Mouse (Mus musculus): ENCODE data around the gene Gm21891. TPM values are rescaled to one million over a fixed set of nuclear protein-coding genes. Genes with fewer than 3 reads are reported as not detected.
"Not testable (repeated sequence)": the region's sequence is repeated elsewhere in the genome, so short reads cannot be mapped to it uniquely, and the experiment has no call there.

Gene Gm21891
- not detected in 2 replicates for total RNA-seq (2014; rRNA removed)
- not detected in 2 replicates for polyA plus RNA-seq (2015; fragmentation: Nextera tagmentation; extraction: Ambion mirVana)

GRCm38 (mm10) chrY:13133392-13133791, at the start of gene Gm21891:
TSS of gene Gm21891 (minus strand) at chrY:13133492.
- not testable (repeated sequence) for H3K9me3 ChIP-seq (ENCODE audit: low read length); H3K4me3 ChIP-seq (ENCODE audit: low read depth, low read length); DNase-seq (ENCODE audit: low spot score); H3K4me1 ChIP-seq (ENCODE audit: insufficient read depth, low read length); ATAC-seq (ENCODE audit: low FRiP score); H3K27ac ChIP-seq (ENCODE audit: low read depth, low read length); H3K9ac ChIP-seq (replicated peaks; ENCODE audit: low read length, poor library complexity, severe bottlenecking); H3K36me3 ChIP-seq (ENCODE audit: insufficient read depth, low read length); H3K4me2 ChIP-seq (ENCODE audit: low read depth, low read length, poor library complexity, severe bottlenecking); H3K27me3 ChIP-seq (ENCODE audit: insufficient read depth, low read length)
- WGBS, result no CpG with 5 or more reads among the region's 3 CpGs

GRCm38 (mm10) chrY:13161668-13162067, 28.4 kb upstream of the Gm21891 start, which contains the start of gene Gm21425:
TSS of gene Gm21425 (plus strand) at chrY:13161968.
- H3K36me3 ChIP-seq (ENCODE audit: insufficient read depth, low read length); H3K9ac ChIP-seq (replicated peaks; ENCODE audit: low read length, poor library complexity, severe bottlenecking); H3K27ac ChIP-seq (ENCODE audit: low read depth, low read length); ATAC-seq (ENCODE audit: low FRiP score); H3K4me1 ChIP-seq (ENCODE audit: insufficient read depth, low read length); H3K4me2 ChIP-seq (ENCODE audit: low read depth, low read length, poor library complexity, severe bottlenecking); DNase-seq (ENCODE audit: low spot score); H3K4me3 ChIP-seq (ENCODE audit: low read depth, low read length); H3K9me3 ChIP-seq (ENCODE audit: low read length); H3K27me3 ChIP-seq (ENCODE audit: insufficient read depth, low read length): not testable (repeated sequence)

Other genes with a start within 250 kb of the Gm21891 start
- not detected in 2 replicates for gene Gm20807, start 90.6 kb downstream of the Gm21891 start, total RNA-seq (2014; rRNA removed)
- not detected in 2 replicates for gene Gm20807, start 90.6 kb downstream of the Gm21891 start, polyA plus RNA-seq (2015; fragmentation: Nextera tagmentation; extraction: Ambion mirVana)
- gene Gm21425, start 28.5 kb upstream of the Gm21891 start, total RNA-seq (2014; rRNA removed), result not detected in 2 replicates
- gene Gm21425, start 28.5 kb upstream of the Gm21891 start, polyA plus RNA-seq (2015; fragmentation: Nextera tagmentation; extraction: Ambion mirVana), result not detected in 2 replicates
- not detected in 2 replicates for gene Gm21828, start 90.4 kb upstream of the Gm21891 start, total RNA-seq (2014; rRNA removed)
- not detected in 2 replicates for gene Gm21828, start 90.4 kb upstream of the Gm21891 start, polyA plus RNA-seq (2015; fragmentation: Nextera tagmentation; extraction: Ambion mirVana)
- gene Gm21440, start 118.9 kb upstream of the Gm21891 start, total RNA-seq (2014; rRNA removed), result not detected in 2 replicates
- gene Gm21440, start 118.9 kb upstream of the Gm21891 start, polyA plus RNA-seq (2015; fragmentation: Nextera tagmentation; extraction: Ambion mirVana), result not detected in 2 replicates
- not detected in 2 replicates for gene Gm21454, start 119.0 kb upstream of the Gm21891 start, total RNA-seq (2014; rRNA removed)
- gene Gm21454, start 119.0 kb upstream of the Gm21891 start, polyA plus RNA-seq (2015; fragmentation: Nextera tagmentation; extraction: Ambion mirVana), result not detected in 2 replicates
- gene Gm21725, start 215.6 kb upstream of the Gm21891 start, total RNA-seq (2014; rRNA removed), result not detected in 2 replicates
- gene Gm21725, start 215.6 kb upstream of the Gm21891 start, polyA plus RNA-seq (2015; fragmentation: Nextera tagmentation; extraction: Ambion mirVana), result not detected in 2 replicates

Data from midbrain, postnatal 0 days (tissue).